Mouse (Mus musculus): Measurements from ENCODE around the gene Spa17. TPM values are rescaled to one million over a fixed set of nuclear protein-coding genes. Genes with fewer than 3 reads are reported as not detected.

Gene Spa17
- polyA plus RNA-seq, 1 experiment from 2014 or later: 13.6 TPM

- Histone ChIP-seq H3K4me3 (replicated peaks) (no peak overlapping the region), H3K4me1 (replicated peaks) (no peaks in the 10 kb centered on the region), H3K27ac (no peak overlapping the region), H3K9ac (replicated peaks) (no peak overlapping the region), H3K9me3 (no peaks in the 10 kb centered on the region), H3K4me2 (replicated peaks) (no peak overlapping the region), H3K27me3 (no peaks in the 10 kb centered on the region), H3K36me3 (no peaks in the 10 kb centered on the region)
- ATAC-seq: no peak
- 89% methylated on average over 3 of the region's 3 CpGs for WGBS
Measured at GRCm38 (mm10) chr9:37634269-37634668, 20.7 kb upstream of the Spa17 start.

- H3K9ac ChIP-seq (replicated peaks): no peak overlapping the region
- no peak overlapping the region for H3K27ac ChIP-seq
- H3K4me1 ChIP-seq (replicated peaks): peaks cover 2% of the 10 kb centered on the region; the same call in 1 of the 2 replicates
- 80% methylated on average over 2 of the region's 2 CpGs for WGBS
- H3K4me3 ChIP-seq (replicated peaks): no peak overlapping the region
- H3K27me3 ChIP-seq: no peaks in the 10 kb centered on the region
- no peaks in the 10 kb centered on the region for H3K36me3 ChIP-seq
- H3K9me3 ChIP-seq: no peaks in the 10 kb centered on the region
- no peak for ATAC-seq
- H3K4me2 ChIP-seq (replicated peaks): no peak overlapping the region
Measured at GRCm38 (mm10) chr9:37632305-37632704, 18.8 kb upstream of the Spa17 start.

GRCm38 (mm10) chr9:37629941-37630340, 16.4 kb upstream of the Spa17 start:
- H3K4me3 ChIP-seq (replicated peaks): no peak overlapping the region
- H3K36me3 ChIP-seq: no peaks in the 10 kb centered on the region
- no peaks in the 10 kb centered on the region for H3K27me3 ChIP-seq
- no peak overlapping the region for H3K9ac ChIP-seq (replicated peaks)
- WGBS: 96% methylated on average over 2 of the region's 2 CpGs
- H3K27ac ChIP-seq: no peak overlapping the region
- peaks cover 21% of the 10 kb centered on the region for H3K4me1 ChIP-seq (replicated peaks)
- no peaks in the 10 kb centered on the region for H3K9me3 ChIP-seq
- no peak overlapping the region for H3K4me2 ChIP-seq (replicated peaks)
- no peak for ATAC-seq

- Histone ChIP-seq H3K9ac (replicated peaks) (no peak overlapping the region), H3K9me3 (no peaks in the 10 kb centered on the region), H3K27me3 (no peaks in the 10 kb centered on the region), H3K4me2 (replicated peaks) (no peak overlapping the region), H3K4me1 (replicated peaks) (peaks cover 33% of the 10 kb centered on the region), H3K4me3 (replicated peaks) (no peak overlapping the region), H3K27ac (no peak overlapping the region), H3K36me3 (no peaks in the 10 kb centered on the region)
- WGBS: 41% methylated on average over 4 of the region's 4 CpGs
- no peak for ATAC-seq
Measured at GRCm38 (mm10) chr9:37628581-37628980, 15.1 kb upstream of the Spa17 start.

- Histone ChIP-seq H3K27ac (no peak overlapping the region), H3K36me3 (no peaks in the 10 kb centered on the region), H3K4me2 (replicated peaks) (no peak overlapping the region), H3K9ac (replicated peaks) (no peak overlapping the region), H3K9me3 (no peaks in the 10 kb centered on the region), H3K27me3 (no peaks in the 10 kb centered on the region), H3K4me3 (replicated peaks) (no peak overlapping the region), H3K4me1 (replicated peaks) (peaks cover 33% of the 10 kb centered on the region)
- WGBS: 97% methylated on average over 1 of the region's 1 CpGs
- no peak for ATAC-seq
Measured at GRCm38 (mm10) chr9:37627263-37627662, 13.7 kb upstream of the Spa17 start.

GRCm38 (mm10) chr9:37626103-37626567, 12.6 kb upstream of the Spa17 start:
- peak; percentile 80 for ATAC-seq
- Histone ChIP-seq H3K27ac (peak overlapping the region; percentile 84), H3K4me2 (replicated peaks) (peak overlapping the region; percentile 20), H3K4me1 (replicated peaks) (peaks cover 33% of the 10 kb centered on the region), H3K9me3 (no peaks in the 10 kb centered on the region), H3K27me3 (0 out of 2 replicates have a peak, but pooled peaks cover 3% of the 10 kb centered on the region), H3K36me3 (no peaks in the 10 kb centered on the region), H3K9ac (replicated peaks) (no peak overlapping the region), H3K4me3 (replicated peaks) (no peak overlapping the region)
- WGBS: 8% methylated on average over 3 of the region's 3 CpGs

- Histone ChIP-seq H3K36me3 (no peaks in the 10 kb centered on the region), H3K4me1 (replicated peaks) (peaks cover 33% of the 10 kb centered on the region), H3K4me2 (replicated peaks) (peak overlapping the region; percentile 20), H3K4me3 (replicated peaks) (no peak overlapping the region), H3K9ac (replicated peaks) (peak overlapping the region; percentile 25; the same call in 1 of the 2 replicates), H3K9me3 (no peaks in the 10 kb centered on the region), H3K27me3 (0 out of 2 replicates have a peak, but pooled peaks cover 4% of the 10 kb centered on the region), H3K27ac (peak overlapping the region; percentile 84)
- 10% methylated on average over 7 of the region's 7 CpGs for WGBS
- peak; percentile 89 for ATAC-seq
Measured at GRCm38 (mm10) chr9:37625641-37626040, 12.1 kb upstream of the Spa17 start.

GRCm38 (mm10) chr9:37625129-37625528, 11.6 kb upstream of the Spa17 start:
- Histone ChIP-seq H3K9ac (replicated peaks) (no peak overlapping the region), H3K36me3 (no peaks in the 10 kb centered on the region), H3K4me2 (replicated peaks) (peak overlapping the region; percentile 20; the same call in 1 of the 2 replicates), H3K4me1 (replicated peaks) (peaks cover 33% of the 10 kb centered on the region), H3K9me3 (no peaks in the 10 kb centered on the region), H3K4me3 (replicated peaks) (no peak overlapping the region), H3K27ac (peak overlapping the region; percentile 84), H3K27me3 (0 out of 2 replicates have a peak, but pooled peaks cover 4% of the 10 kb centered on the region)
- peak; percentile 88 for ATAC-seq
- 28% methylated on average over 3 of the region's 3 CpGs for WGBS

- H3K9ac ChIP-seq (replicated peaks): no peak overlapping the region
- H3K27ac ChIP-seq: peak overlapping the region; percentile 84
- H3K4me3 ChIP-seq (replicated peaks): no peak overlapping the region
- WGBS: 93% methylated on average over 1 of the region's 1 CpGs
- H3K36me3 ChIP-seq: no peaks in the 10 kb centered on the region
- no peak for ATAC-seq
- H3K9me3 ChIP-seq: no peaks in the 10 kb centered on the region
- H3K4me1 ChIP-seq (replicated peaks): peaks cover 33% of the 10 kb centered on the region
- no peak overlapping the region for H3K4me2 ChIP-seq (replicated peaks)
- 0 out of 2 replicates have a peak, but pooled peaks cover 4% of the 10 kb centered on the region for H3K27me3 ChIP-seq
Measured at GRCm38 (mm10) chr9:37624502-37624901, 11.0 kb upstream of the Spa17 start.

GRCm38 (mm10) chr9:37623981-37624380, 10.5 kb upstream of the Spa17 start:
- Histone ChIP-seq H3K9ac (replicated peaks) (no peak overlapping the region), H3K27ac (no peak overlapping the region), H3K4me1 (replicated peaks) (peaks cover 33% of the 10 kb centered on the region), H3K4me2 (replicated peaks) (no peak overlapping the region), H3K36me3 (no peaks in the 10 kb centered on the region), H3K4me3 (replicated peaks) (no peak overlapping the region), H3K27me3 (0 out of 2 replicates have a peak, but pooled peaks cover 4% of the 10 kb centered on the region), H3K9me3 (no peaks in the 10 kb centered on the region)
- 87% methylated on average over 3 of the region's 3 CpGs for WGBS
- ATAC-seq: no peak

GRCm38 (mm10) chr9:37621290-37621689, 7.8 kb upstream of the Spa17 start:
- Histone ChIP-seq H3K27me3 (peaks cover 14% of the 10 kb centered on the region), H3K27ac (no peak overlapping the region), H3K4me2 (replicated peaks) (no peak overlapping the region), H3K9me3 (no peaks in the 10 kb centered on the region), H3K4me1 (replicated peaks) (peaks cover 25% of the 10 kb centered on the region), H3K36me3 (no peaks in the 10 kb centered on the region), H3K9ac (replicated peaks) (no peak overlapping the region), H3K4me3 (replicated peaks) (no peak overlapping the region)
- no peak for ATAC-seq
- WGBS: 85% methylated on average over 6 of the region's 6 CpGs

GRCm38 (mm10) chr9:37616770-37617169, 3.2 kb upstream of the Spa17 start:
- Histone ChIP-seq H3K36me3 (no peaks in the 10 kb centered on the region), H3K9me3 (no peaks in the 10 kb centered on the region), H3K9ac (replicated peaks) (no peak overlapping the region), H3K4me2 (replicated peaks) (no peak overlapping the region), H3K27ac (no peak overlapping the region), H3K4me3 (replicated peaks) (no peak overlapping the region), H3K27me3 (peaks cover 22% of the 10 kb centered on the region), H3K4me1 (replicated peaks) (peaks cover 4% of the 10 kb centered on the region)
- no peak for ATAC-seq
- WGBS: 59% methylated on average over 2 of the region's 2 CpGs

- H3K27me3 ChIP-seq: peaks cover 24% of the 10 kb centered on the region
- WGBS: 56% methylated on average over 5 of the region's 5 CpGs
- peaks cover 4% of the 10 kb centered on the region for H3K4me1 ChIP-seq (replicated peaks)
- no peaks in the 10 kb centered on the region for H3K9me3 ChIP-seq
- H3K27ac ChIP-seq: no peak overlapping the region
- no peak overlapping the region for H3K4me3 ChIP-seq (replicated peaks)
- no peaks in the 10 kb centered on the region for H3K36me3 ChIP-seq
- H3K4me2 ChIP-seq (replicated peaks): no peak overlapping the region
- H3K9ac ChIP-seq (replicated peaks): no peak overlapping the region
- ATAC-seq: no peak
Measured at GRCm38 (mm10) chr9:37615220-37615619, 1.7 kb upstream of the Spa17 start.
